Mouse (Mus musculus) left cerebral cortex, adult 9 months (tissue): ENCODE data around the gene Gpx2.

Source experiments
- DNase-seq, 2 experiments: peaks; one replicate each; pipeline ENCODE4 v3.0.0; 2022; ENCODE audit warnings: low spot score in 2 of 2

Gpx2 gene

DNA sequence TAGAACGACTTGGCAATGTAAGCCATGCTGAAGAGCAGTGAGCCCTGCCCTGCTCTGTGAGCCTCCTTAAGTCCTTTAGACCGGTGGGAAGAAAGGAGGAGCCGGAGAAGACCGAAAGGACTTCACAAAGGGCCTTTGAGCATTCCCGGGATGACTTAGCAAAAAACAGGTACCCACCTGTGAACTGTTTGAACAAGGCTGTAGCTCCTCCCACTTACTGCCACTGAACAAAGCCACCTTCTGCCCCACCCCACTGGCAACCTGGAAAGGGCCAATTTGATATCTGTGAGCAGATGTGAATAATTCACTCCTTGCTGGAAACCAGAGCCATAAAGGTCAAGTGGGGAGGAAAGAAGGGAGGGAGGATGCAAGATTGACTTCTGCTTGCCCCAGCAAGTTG, at the start of gene Gpx2:
Gpx2 (minus strand) TSS at position 205 of the 400 bp plus-strand sequence.
- DNase-seq: no peak

DNA sequence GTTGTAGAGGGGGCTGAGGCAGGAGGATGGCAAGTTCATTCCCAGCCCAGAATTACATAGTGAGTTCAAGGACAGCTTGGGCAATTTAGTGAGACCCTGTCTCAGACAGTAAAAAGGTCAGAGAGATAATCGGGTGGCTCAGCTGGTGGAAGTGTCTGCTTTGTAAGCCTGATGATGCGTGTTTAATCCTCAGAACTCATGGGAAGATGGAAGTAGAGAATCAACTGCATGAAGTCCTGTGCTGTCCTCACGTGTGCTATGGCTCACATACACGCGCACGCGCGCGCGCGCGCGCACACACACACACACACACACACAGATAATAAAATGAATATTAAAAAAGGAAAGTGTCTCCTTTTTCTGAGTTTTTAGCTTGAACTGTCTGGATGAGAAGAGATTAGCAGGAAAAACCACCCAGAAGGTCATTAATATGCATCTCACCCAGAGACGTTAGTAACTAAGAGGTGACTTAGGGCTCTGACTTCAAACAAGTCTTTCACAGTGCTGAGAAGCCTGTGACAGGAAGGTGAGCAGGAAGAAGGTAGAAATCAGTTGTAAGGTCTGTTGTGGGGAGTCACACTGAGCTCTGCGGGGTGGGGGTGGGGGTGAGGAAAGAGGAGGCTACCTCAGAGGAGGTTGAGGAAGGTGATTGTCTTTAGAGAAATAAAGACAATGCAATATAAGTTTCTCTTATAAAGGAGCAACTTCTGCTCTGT, 49.1 kb upstream of the Gpx2 start:
- no peak for DNase-seq

DNA sequence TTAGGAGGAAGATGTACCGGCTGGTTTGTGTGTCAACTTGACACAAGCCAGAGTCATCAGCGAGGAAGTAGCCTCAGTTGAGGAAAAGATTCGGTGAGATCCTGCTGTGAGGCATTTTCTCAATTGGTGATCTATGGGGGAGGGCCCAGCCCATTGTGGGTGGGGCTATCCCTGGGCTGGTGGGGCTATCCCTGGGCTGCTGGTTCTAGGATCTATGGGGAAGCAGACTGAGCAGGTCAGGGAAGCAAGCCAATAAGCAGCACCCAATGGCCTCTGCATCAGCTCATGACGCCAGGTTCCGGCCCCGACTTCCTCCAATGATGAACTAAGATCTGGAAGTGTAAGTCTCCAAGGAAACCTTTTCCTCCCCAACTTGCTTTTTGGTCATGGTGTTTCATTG, 44.7 kb upstream of the Gpx2 start:
- DNase-seq: no peak

DNA sequence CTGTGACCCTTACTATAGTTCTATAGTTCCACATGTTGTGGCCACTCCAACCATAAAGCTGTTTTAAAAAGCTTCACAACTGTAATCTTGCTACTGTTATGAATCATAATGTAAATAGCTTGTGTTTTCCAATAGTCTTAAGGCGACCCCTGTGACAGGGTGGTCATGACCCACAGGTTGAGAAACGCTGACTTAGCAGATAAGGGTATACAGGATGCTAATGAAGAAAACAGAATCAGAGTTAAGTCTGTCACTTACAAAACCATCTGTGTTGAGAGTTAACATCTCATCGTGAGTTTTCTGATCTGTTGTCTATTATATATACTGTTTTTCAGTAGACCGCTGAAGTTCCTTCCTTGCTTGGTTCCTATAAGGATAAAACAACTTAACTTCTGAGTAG, 43.9 kb upstream of the Gpx2 start:
- no peak for DNase-seq

DNA sequence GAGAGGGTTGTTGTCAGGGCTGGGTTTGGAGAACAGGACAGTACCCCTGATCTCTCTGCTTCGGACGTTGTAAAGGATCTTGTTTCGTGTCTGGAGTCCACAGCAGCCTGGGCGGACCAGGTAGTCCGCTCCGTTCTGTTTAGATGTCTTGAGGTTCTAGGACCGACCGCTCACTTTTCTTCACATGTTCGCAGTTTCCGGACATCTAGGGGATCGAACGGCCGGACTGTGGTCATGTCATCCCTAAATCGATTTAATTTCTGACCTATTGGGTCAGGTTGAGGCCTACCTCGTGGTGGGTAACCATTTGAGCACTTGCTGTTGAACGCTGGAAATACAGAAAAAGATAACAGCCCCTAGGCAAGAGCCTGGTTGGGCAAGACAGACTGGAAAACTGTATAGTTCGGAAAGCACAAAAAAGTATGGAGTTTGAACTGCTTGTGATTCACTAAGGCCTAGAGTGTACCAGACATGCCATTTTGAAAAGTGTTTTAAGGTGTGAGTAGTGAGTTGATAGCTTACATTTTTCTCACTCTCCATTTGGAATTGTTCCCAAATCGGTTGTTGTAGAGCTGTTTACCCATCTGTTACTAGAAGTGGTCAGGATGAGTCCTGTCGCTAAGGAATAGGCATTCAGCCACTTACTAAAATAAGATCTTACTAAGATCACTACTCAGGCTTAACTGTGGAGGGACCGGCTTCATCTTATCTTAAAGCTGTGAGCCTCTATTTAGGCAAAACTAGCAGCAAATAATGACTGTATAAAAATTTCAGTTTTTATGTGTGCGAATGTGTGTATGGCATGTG, 42.7 kb upstream of the Gpx2 start:
- DNase-seq: no peak

DNA sequence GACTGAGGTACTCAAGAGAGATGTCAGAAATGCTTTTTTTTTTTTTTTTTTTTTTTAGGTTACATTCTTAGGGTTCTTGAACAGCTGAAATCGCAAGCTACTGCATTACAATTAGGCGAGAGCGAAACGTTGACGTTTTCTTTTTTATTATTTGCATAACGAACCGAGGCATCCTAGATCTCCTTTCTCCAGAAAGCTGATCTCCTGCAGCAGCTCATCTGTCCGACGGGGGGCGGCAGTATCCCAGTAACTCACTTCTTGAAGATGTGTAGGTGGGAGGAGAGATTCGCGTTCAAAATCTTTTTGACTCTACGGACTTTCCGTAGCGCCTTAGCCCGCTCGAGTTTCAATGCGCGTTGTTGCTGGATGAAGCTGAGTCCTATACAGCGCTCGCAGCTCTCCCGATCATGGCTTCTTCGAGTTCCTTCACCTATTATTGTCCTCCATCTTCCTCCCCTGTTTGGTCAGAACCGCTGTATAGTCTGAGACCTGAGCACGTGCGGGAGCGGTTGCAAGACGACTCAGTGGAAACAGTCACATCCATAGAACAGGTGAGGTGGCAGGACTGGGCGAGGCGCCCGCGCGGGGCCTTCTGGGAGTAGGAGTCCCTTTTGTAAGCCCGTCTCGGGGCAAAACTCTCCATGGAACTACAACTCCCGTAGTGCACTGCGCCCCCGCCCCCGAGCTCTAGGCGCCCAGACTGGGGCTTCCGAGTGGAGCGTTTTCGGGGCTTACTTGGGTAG, 41.9 kb upstream of the Gpx2 start:
- peak; percentile 93 to 99 for DNase-seq

DNA sequence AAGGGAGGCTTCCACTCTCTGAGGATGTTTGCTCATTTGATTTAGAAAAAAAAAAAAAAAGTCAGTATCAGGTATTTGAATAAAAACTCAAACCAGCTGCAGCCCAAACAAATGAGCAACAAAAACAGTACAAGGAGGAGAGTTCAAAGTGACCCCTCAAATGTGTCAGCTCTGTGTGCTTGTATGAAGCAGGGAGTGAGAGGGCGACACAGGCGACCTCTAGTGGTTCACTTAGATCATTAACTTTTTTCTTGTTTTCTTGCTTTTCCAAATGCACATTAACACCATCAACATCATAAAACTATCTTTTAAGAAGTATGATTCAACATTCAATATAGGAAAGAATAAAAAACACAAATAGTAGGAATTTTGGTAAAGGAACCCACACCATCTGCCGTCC, 37.4 kb upstream of the Gpx2 start:
- no peak for DNase-seq

DNA sequence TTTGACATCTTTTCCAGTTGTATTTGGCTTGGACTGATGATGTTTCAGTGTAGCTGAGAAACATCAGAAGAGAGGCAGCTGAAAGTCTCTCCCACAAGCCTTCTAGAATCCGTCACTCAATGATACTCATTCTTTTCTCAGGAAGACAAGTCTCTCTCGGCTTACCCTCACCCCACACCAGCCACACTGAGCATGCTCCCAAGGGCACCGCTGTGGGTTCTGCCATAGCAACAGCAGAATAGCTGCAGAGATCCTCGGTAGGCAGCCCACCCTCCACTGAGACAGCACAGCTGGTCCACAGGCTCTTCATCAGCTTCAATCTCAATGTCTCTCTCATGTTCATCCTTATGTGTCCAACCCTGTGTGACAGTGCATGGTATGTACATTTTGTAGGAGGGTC, 29.9 kb upstream of the Gpx2 start:
- DNase-seq: no peak

DNA sequence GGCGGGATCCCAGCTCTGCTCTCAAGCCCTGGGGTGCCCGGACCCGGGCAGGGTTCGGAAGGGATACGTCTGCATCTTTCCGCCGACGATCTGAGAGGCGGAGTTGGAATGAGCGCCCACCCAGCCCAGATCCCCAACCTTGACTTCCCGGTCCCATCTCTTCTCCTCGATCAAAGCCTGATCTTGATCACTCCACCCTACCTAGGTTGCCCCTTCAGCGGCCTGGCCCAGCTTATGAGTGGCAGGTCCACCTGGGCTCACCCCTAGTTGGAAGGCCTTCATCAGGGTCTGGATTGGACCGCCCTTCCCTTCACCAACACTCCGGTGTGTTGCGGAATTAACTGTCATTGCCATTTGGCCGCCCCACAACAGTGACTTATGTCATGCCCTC, 27.3 kb upstream of the Gpx2 start, which contains the start of gene Rab15:
Rab15 (minus strand) TSS at position 258 of the 391 bp plus-strand sequence.
- DNase-seq: no peak

DNA sequence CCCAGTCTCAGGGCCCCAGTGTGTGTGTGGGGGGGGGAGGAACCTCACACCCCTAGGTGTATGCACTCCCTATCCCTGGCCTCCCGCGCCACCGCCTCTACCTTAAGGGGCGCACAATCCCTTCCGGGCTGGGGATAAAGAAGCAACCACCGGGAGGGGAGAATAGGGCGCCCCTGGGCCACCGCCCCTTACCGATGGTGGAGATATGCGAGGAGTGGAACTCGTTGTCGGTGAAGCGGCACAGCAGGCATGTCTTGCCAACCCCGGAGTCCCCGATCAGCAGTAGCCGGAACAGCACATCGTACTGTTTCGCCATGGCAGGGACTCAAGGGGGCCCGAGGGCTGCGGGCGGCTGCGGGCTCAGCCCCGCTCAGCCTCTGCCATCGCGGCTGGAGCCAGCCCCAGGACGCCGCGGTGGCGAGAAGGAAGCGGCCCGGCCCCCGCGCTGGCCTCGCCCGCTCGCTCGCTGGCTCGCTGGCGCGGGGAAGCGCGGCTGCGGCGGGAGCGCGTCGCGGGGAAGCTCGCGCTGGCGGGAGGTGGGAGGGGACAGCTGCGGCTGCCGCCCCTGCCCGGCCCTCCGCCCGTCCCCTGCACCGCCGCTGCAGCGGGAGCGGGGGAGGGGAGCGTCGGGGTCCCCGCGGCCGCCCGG, 26.8 kb upstream of the Gpx2 start:
- peak in 1 of 2 experiments; percentile 27 for DNase-seq

DNA sequence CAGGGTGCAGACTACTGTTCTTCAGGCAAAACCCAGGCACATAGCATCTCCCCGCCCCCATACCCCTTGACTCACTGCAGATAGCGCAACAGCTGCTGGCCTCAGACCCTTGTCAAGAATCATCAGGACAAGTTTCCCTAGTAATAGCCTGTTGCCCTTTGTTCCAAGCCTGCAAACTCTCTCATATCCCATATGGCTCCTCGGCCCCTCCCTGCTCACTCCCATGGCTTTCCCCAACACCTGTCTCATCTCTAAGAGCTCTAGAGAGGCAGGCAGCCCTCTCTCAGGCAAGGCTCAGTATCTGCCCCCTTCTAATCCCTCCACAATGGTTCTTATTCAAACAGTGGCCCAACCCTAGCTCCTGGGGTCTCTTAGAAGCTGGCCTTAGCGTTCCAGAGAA, 25.3 kb upstream of the Gpx2 start:
- DNase-seq: no peak

DNA sequence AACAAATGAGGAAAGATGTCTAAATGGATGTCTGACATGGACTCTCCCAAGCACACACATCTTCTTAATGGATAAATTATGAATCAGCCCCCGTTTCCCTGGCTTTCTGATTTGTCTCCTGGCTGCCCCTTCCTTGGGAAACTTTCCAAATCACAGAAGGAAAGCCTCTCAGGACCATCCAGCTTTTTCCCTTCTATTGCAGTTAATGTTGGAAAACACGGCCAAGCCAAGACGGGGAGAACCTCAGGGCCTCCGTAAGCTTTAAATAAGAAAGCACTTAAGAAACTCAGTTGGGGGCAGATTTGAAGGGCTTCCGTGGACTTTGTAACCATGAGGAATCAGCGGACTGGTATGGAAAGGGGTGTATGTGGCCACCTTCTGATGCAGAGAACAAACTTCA, 24.5 kb upstream of the Gpx2 start:
- no peak for DNase-seq

DNA sequence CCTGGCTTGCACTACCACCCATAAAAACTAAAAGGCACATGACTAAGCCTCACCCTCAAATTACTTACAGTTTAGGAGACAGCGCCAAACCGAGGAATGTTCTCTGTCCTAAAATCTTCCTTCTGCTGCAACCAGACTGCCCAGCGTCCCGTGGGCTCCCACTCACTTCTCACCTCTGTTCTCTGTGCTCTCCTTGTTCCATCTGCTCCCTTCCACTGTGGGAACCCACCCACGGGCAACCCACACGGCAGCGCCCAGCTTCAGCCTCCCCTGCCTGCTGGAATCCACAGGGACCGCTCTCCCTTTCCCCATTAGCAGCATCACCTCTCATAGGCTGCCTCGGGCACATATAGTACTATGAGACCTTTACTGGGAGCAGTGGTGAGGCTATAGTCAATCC, 23.6 kb upstream of the Gpx2 start:
- DNase-seq: peak in 1 of 2 experiments; percentile 88

DNA sequence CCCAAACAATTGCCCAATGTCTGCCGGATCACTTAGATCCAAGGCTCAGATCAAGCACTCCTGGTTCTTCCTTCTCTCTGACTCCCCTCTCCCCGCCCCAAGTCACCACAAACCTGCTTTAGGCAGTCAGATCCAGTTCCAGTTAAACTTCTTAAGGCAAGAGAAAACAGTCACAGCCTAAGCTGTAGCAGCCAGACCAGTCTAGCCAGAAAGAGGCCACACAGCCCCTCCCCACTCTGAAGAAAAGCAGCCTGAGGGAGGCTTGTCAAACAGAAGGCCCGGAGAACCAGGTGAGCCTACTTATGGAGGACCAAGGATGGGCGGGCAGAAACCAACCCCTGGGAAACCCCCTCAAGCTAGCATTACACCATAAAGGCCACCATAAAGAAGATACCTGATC, 22.8 kb upstream of the Gpx2 start:
- DNase-seq: no peak

DNA sequence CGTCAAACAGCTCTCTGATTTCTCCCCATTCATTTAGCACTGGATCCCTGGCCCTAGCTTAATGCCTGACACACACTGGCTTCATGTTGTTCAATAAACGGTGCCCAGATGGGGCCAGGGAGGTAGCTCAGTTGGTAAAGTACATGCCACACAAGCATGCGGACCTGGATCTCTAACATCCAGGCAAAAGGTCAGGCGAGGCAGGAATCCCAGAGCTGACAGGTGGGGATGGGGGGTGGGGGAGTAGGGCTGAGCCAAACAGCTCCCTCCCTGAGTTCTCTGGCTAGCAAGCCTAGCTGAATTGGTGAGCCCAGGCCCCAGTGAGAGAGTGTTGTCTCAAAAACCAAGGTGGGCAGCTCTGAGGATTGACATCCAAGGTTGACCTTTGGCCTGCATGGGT, 21.8 kb upstream of the Gpx2 start:
- DNase-seq: no peak

DNA sequence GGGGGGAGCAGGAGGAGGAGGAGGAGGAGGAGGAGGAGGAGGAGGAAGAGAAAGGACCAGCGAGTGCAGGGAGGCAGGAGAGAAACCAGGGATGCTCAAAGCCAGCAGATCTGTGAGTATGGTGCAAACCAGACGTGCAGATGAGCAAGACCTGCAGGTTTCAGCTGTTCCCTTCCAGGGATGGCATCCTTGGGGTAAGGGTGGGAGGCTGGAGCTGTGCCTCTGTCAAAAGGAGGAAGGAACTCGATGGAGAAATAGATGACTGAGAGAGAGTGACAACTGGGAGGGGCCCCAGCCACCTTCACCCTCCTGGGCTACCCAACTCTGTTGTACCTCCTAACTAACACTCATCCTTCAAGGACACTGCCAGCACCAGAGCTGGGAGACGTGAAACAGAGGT, 21.4 kb upstream of the Gpx2 start:
- no peak for DNase-seq

DNA sequence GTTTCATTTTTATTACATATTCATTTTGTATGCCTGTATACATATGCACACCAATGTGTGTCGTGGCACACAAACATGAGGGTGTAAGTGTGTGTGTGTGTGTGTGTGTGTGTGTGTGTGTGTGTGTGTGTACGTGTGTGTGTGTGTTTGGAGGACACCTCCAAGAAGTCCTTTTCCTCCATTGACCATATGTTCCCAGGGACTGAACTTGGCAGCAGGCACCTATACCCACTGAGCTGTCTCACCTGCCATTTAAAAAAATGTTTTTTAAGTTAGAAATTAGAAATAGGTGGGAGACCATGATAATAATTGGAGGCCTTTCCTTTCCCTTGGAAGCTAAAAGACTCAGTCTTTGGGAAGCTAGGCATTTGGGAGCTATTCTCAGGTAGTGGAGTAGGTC, 18.8 kb upstream of the Gpx2 start:
- DNase-seq: no peak

DNA sequence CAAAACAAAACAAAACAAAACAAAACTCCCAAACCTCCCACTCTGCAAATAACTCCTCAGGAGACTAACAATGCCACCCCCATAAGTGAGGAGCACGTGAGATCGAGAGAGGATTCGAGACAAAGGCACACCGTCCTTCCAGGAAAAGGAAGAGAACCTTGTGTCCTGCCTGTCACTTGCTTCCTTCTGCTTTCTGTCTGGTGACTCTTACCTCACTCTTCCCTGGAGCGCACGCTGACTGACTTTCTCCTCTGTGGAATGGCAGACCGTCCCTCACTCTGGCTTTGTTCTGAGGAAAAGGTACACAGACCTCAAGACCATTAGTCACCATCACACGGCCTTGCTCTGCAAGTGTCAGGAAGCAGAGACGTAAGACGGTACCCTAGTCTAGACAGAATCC, 18.2 kb upstream of the Gpx2 start:
- DNase-seq: no peak

DNA sequence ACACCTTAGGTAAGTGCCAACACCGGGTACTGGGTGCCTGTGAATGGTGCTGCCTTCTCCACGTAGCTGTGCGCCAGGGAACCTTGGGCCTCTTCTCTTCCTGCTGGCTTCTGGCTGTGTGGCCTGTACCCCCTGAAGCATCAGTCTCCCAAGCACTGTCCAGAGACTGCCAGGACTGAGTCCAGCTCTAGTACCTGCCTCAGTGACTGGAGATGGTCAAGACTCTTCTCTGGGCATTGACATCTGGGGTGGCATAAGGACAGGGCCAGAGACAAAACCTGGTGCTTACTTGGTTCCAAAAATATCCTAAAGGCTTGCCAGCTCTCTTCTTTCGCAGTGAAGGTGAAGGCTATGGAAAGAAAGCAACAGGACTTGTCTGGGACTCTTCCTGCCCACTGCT, 15.7 kb upstream of the Gpx2 start:
- no peak for DNase-seq

DNA sequence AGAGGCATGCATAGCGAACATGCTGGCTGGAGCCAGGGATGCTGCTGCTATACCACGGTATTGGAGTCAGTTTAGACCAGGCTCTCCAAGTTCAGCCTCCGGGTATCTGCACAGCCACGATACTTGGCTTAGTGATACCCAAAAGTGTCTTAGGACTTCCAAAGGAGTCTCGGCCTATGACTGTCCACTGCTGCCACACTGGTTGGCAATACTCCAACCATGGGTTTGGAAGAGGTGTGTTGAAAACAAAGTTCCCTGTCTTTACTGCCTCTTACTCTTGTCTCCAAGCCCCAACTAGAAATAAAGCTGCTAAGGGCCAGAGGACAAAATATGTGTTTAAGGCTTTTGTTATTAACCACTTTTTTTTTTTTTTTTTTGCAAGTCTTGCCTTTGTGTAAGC, 15.1 kb upstream of the Gpx2 start:
- DNase-seq: no peak

DNA sequence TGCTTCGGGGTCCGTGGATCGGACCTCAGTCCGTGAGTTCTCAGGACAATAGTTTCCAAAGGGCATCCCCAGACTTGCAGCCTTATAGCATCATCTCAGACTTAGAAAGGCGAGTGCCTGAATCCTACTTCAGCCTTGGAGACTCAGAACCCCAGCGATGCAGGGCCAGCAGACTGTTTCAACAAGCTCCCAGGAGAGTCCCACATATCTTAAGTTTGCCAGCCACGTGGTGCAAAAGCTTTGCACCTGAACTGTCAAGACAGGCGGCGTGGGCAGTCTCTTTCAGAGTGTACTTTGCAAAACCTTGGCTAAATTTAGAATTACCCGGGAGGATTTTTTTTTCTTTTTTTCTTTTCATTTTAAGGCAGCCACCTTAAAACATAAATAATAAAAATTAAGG, 12.4 kb upstream of the Gpx2 start:
- peak in 1 of 2 experiments; percentile 67 for DNase-seq
